Mouse (Mus musculus): ENCODE data around the gene Spaca1. TPM values are rescaled to one million over a fixed set of nuclear protein-coding genes. Genes with fewer than 3 reads are reported as not detected.
"Not testable (repeated sequence)": the region's sequence is repeated elsewhere in the genome, so short reads cannot be mapped to it uniquely, and the experiment has no call there.

Gene Spaca1
- polyA plus RNA-seq (2015; fragmentation: Nextera tagmentation; extraction: Ambion mirVana), result 0.17 and 0.21 TPM in 2 replicates

GRCm38 (mm10) chr4:34049571-34050255 is at the start of gene Spaca1:
Gene Spaca1, minus strand, starts transcription at chr4:34050191.
- H3K27me3 ChIP-seq (ENCODE audit: control insufficient read depth, insufficient read depth, low read depth, low read length), result no peaks in the 10 kb centered on the region
- H3K36me3 ChIP-seq (ENCODE audit: control insufficient read depth, insufficient read depth), result no peaks in the 10 kb centered on the region
- no peak within 1 kb of the TSS for H3K9ac ChIP-seq (ENCODE audit: low read depth, low read length)
- H3K4me3 ChIP-seq (ENCODE audit: low read depth, low read length), result no peak within 1 kb of the TSS
- 47% methylated on average over 44 of the region's 46 CpGs for WGBS (ENCODE audit: insufficient replicate concordance)
- no peaks in the 10 kb centered on the region for H3K4me1 ChIP-seq (ENCODE audit: control insufficient read depth, low read depth, low read length)
- no peaks in the 10 kb centered on the region for H3K9me3 ChIP-seq (replicated peaks; ENCODE audit: control insufficient read depth, low read length)
- no peak for ATAC-seq (ENCODE audit: low read depth)
- no peak within 1 kb of the TSS for H3K27ac ChIP-seq (ENCODE audit: low read length)
- peak within 1 kb of the TSS; percentile 24; the same call in 1 of the 2 replicates for H3K4me2 ChIP-seq (ENCODE audit: low read depth, low read length)

- not testable (repeated sequence) for H3K4me2 ChIP-seq (ENCODE audit: low read depth, low read length); H3K9me3 ChIP-seq (replicated peaks; ENCODE audit: control insufficient read depth, low read length); H3K9ac ChIP-seq (ENCODE audit: low read depth, low read length); H3K36me3 ChIP-seq (ENCODE audit: control insufficient read depth, insufficient read depth); H3K4me1 ChIP-seq (ENCODE audit: control insufficient read depth, low read depth, low read length); H3K4me3 ChIP-seq (ENCODE audit: low read depth, low read length); H3K27ac ChIP-seq (ENCODE audit: low read length); ATAC-seq (ENCODE audit: low read depth); H3K27me3 ChIP-seq (ENCODE audit: control insufficient read depth, insufficient read depth, low read depth, low read length)
- 61% methylated on average over 5 of the region's 5 CpGs for WGBS (ENCODE audit: insufficient replicate concordance)
Observed at GRCm38 (mm10) chr4:34087286-34087685, 37.3 kb upstream of the Spaca1 start.

GRCm38 (mm10) chr4:34081064-34081463 is 31.1 kb upstream of the Spaca1 start:
- Histone ChIP-seq H3K4me1 (ENCODE audit: control insufficient read depth, low read depth, low read length) (no peaks in the 10 kb centered on the region), H3K9ac (ENCODE audit: low read depth, low read length) (no peak overlapping the region), H3K27me3 (ENCODE audit: control insufficient read depth, insufficient read depth, low read depth, low read length) (no peaks in the 10 kb centered on the region), H3K36me3 (ENCODE audit: control insufficient read depth, insufficient read depth) (no peaks in the 10 kb centered on the region), H3K27ac (ENCODE audit: low read length) (no peak overlapping the region), H3K9me3 (replicated peaks; ENCODE audit: control insufficient read depth, low read length) (no peaks in the 10 kb centered on the region), H3K4me2 (ENCODE audit: low read depth, low read length) (no peak overlapping the region), H3K4me3 (ENCODE audit: low read depth, low read length) (no peak overlapping the region)
- 0 out of 2 replicates have a peak, but pooled peaks have one; percentile 32 for ATAC-seq (ENCODE audit: low read depth)
- 59% methylated on average over 3 of the region's 3 CpGs for WGBS (ENCODE audit: insufficient replicate concordance)

GRCm38 (mm10) chr4:34069002-34069401 is 19.0 kb upstream of the Spaca1 start:
- Histone ChIP-seq H3K4me1 (ENCODE audit: control insufficient read depth, low read depth, low read length) (no peaks in the 10 kb centered on the region), H3K27me3 (ENCODE audit: control insufficient read depth, insufficient read depth, low read depth, low read length) (no peaks in the 10 kb centered on the region), H3K4me3 (ENCODE audit: low read depth, low read length) (no peak overlapping the region), H3K9ac (ENCODE audit: low read depth, low read length) (no peak overlapping the region), H3K4me2 (ENCODE audit: low read depth, low read length) (no peak overlapping the region), H3K36me3 (ENCODE audit: control insufficient read depth, insufficient read depth) (no peaks in the 10 kb centered on the region), H3K9me3 (replicated peaks; ENCODE audit: control insufficient read depth, low read length) (no peaks in the 10 kb centered on the region), H3K27ac (ENCODE audit: low read length) (no peak overlapping the region)
- 35% methylated on average over 3 of the region's 5 CpGs for WGBS (ENCODE audit: insufficient replicate concordance)
- no peak for ATAC-seq (ENCODE audit: low read depth)

GRCm38 (mm10) chr4:34058320-34058719 is 8.3 kb upstream of the Spaca1 start:
- H3K27ac ChIP-seq (ENCODE audit: low read length), result no peak overlapping the region

GRCm38 (mm10) chr4:34026771-34027170 is 23.2 kb downstream of the Spaca1 start:
- Histone ChIP-seq H3K36me3 (ENCODE audit: control insufficient read depth, insufficient read depth) (no peaks in the 10 kb centered on the region), H3K27ac (ENCODE audit: low read length) (no peak overlapping the region), H3K4me2 (ENCODE audit: low read depth, low read length) (no peak overlapping the region), H3K4me1 (ENCODE audit: control insufficient read depth, low read depth, low read length) (no peaks in the 10 kb centered on the region), H3K9me3 (replicated peaks; ENCODE audit: control insufficient read depth, low read length) (no peaks in the 10 kb centered on the region), H3K9ac (ENCODE audit: low read depth, low read length) (no peak overlapping the region), H3K4me3 (ENCODE audit: low read depth, low read length) (no peak overlapping the region), H3K27me3 (ENCODE audit: control insufficient read depth, insufficient read depth, low read depth, low read length) (no peaks in the 10 kb centered on the region)
- no peak for ATAC-seq (ENCODE audit: low read depth)
- 66% methylated on average over 2 of the region's 2 CpGs for WGBS (ENCODE audit: insufficient replicate concordance)

More at GRCm38 (mm10) chr4:34058320-34058719, 8.3 kb upstream of the Spaca1 start:
- no peaks in the 10 kb centered on the region for H3K36me3 ChIP-seq (ENCODE audit: control insufficient read depth, insufficient read depth)
- H3K9me3 ChIP-seq (replicated peaks; ENCODE audit: control insufficient read depth, low read length), result no peaks in the 10 kb centered on the region
- WGBS (ENCODE audit: insufficient replicate concordance), result 38% methylated on average over 1 of the region's 1 CpGs
- no peak overlapping the region for H3K4me2 ChIP-seq (ENCODE audit: low read depth, low read length)
- no peaks in the 10 kb centered on the region for H3K4me1 ChIP-seq (ENCODE audit: control insufficient read depth, low read depth, low read length)
- no peak overlapping the region for H3K4me3 ChIP-seq (ENCODE audit: low read depth, low read length)
- H3K9ac ChIP-seq (ENCODE audit: low read depth, low read length), result no peak overlapping the region
- H3K27me3 ChIP-seq (ENCODE audit: control insufficient read depth, insufficient read depth, low read depth, low read length), result no peaks in the 10 kb centered on the region
- no peak for ATAC-seq (ENCODE audit: low read depth)

- Histone ChIP-seq H3K36me3 (ENCODE audit: control insufficient read depth, insufficient read depth) (no peaks in the 10 kb centered on the region), H3K9me3 (replicated peaks; ENCODE audit: control insufficient read depth, low read length) (no peaks in the 10 kb centered on the region), H3K27ac (ENCODE audit: low read length) (no peak overlapping the region), H3K4me3 (ENCODE audit: low read depth, low read length) (no peak overlapping the region), H3K4me1 (ENCODE audit: control insufficient read depth, low read depth, low read length) (no peaks in the 10 kb centered on the region), H3K9ac (ENCODE audit: low read depth, low read length) (no peak overlapping the region), H3K4me2 (ENCODE audit: low read depth, low read length) (no peak overlapping the region), H3K27me3 (ENCODE audit: control insufficient read depth, insufficient read depth, low read depth, low read length) (no peaks in the 10 kb centered on the region)
- no peak for ATAC-seq (ENCODE audit: low read depth)
- 33% methylated on average over 2 of the region's 2 CpGs for WGBS (ENCODE audit: insufficient replicate concordance)
Observed at GRCm38 (mm10) chr4:34021456-34021855, 28.5 kb downstream of the Spaca1 start.

- no peak overlapping the region for H3K4me2 ChIP-seq (ENCODE audit: low read depth, low read length)
- H3K4me1 ChIP-seq (ENCODE audit: control insufficient read depth, low read depth, low read length), result no peaks in the 10 kb centered on the region
- no peaks in the 10 kb centered on the region for H3K9me3 ChIP-seq (replicated peaks; ENCODE audit: control insufficient read depth, low read length)
- H3K27ac ChIP-seq (ENCODE audit: low read length), result no peak overlapping the region
- H3K4me3 ChIP-seq (ENCODE audit: low read depth, low read length), result no peak overlapping the region
- H3K36me3 ChIP-seq (ENCODE audit: control insufficient read depth, insufficient read depth), result no peaks in the 10 kb centered on the region
- H3K27me3 ChIP-seq (ENCODE audit: control insufficient read depth, insufficient read depth, low read depth, low read length), result no peaks in the 10 kb centered on the region
- H3K9ac ChIP-seq (ENCODE audit: low read depth, low read length), result no peak overlapping the region
- ATAC-seq (ENCODE audit: low read depth), result no peak
Observed at GRCm38 (mm10) chr4:33996382-33996781, 53.6 kb downstream of the Spaca1 start.

- no peak overlapping the region for H3K4me3 ChIP-seq (ENCODE audit: low read depth, low read length)
- no peak for ATAC-seq (ENCODE audit: low read depth)
Observed at GRCm38 (mm10) chr4:33992687-33993086, 57.3 kb downstream of the Spaca1 start.

More at GRCm38 (mm10) chr4:33992687-33993086, 57.3 kb downstream of the Spaca1 start:
- H3K4me1 ChIP-seq (ENCODE audit: control insufficient read depth, low read depth, low read length), result no peaks in the 10 kb centered on the region
- no peak overlapping the region for H3K4me2 ChIP-seq (ENCODE audit: low read depth, low read length)
- 40% methylated on average over 2 of the region's 3 CpGs for WGBS (ENCODE audit: insufficient replicate concordance)
- no peaks in the 10 kb centered on the region for H3K36me3 ChIP-seq (ENCODE audit: control insufficient read depth, insufficient read depth)
- H3K27me3 ChIP-seq (ENCODE audit: control insufficient read depth, insufficient read depth, low read depth, low read length), result no peaks in the 10 kb centered on the region
- H3K27ac ChIP-seq (ENCODE audit: low read length), result no peak overlapping the region
- H3K9ac ChIP-seq (ENCODE audit: low read depth, low read length), result no peak overlapping the region
- no peaks in the 10 kb centered on the region for H3K9me3 ChIP-seq (replicated peaks; ENCODE audit: control insufficient read depth, low read length)
